Mouse (Mus musculus) neural tube, embryonic 10.5 days (tissue): Measurements from ENCODE around the gene P2rx1.

Experiments
- DNase-seq: peaks from one replicate; pipeline ENCODE4 v3.0.0-alpha.2; 2017; ENCODE audit warnings: low spot score; ENCODE audit errors: extremely low spot score

Gene P2rx1

DNA sequence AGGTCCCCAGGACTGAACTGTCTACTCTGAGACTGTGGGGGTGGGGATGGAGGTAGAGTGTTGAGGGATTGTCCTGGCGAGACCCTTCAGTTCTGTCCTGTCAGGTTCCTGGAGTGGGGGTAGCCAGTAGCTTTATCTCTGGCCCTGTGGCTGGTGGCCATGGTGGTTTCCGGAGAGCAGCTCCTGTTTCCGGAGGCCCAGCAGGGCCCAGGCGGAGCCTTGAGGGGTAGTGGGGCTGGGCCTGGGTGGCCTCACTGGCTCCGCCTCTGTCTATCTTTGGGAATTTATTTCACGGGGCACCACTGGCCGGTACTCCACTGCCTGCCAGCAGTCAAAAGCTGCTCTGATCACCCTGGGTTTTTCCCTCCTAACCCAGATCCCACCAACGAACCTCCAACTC lies at the start of gene P2rx1:
Gene P2rx1, plus strand, starts transcription at position 333 of the 400 bp plus-strand sequence.
- DNase-seq = no peak

DNA sequence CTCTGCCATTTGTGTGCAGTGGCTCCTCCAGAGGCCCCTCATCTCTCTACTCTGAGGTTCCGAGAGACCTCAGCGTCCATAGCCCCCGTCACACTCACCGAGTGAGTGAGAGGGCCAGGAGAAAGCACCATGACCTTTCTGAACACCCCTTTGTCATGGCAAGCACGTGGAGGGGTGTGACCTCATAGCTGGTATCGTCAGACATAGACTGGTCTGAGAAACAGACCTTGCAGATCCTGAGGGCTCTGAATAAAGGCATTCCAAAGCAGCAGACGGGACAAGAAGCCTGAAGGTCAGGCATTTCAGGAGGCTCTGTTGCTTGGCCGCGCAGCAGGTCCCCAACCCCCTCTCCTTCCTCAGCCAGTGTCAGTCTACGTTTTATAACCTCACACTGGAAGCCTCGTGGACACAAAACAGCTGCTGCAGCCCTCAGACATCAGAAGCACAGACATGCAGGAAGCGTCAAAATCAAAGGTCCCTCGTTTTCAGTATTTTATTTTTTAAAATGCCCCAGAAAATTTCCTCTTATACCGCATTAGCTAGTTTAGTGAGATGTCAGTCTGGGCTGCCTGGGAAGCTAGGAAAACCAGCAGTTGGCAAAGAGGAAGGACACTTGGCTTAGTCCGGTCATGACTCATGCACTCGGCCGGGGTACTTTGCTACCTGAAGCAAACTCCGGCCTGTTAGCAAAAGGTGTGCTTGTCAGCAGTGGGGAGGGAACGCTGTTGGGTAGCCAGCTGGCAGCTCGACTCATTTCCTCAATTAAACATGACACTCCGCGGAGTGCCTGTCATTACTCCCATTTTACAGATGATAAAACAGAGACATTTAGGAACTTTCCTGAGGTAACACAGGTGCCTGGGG lies 47.5 kb upstream of the P2rx1 start:
- DNase-seq = no peak

DNA sequence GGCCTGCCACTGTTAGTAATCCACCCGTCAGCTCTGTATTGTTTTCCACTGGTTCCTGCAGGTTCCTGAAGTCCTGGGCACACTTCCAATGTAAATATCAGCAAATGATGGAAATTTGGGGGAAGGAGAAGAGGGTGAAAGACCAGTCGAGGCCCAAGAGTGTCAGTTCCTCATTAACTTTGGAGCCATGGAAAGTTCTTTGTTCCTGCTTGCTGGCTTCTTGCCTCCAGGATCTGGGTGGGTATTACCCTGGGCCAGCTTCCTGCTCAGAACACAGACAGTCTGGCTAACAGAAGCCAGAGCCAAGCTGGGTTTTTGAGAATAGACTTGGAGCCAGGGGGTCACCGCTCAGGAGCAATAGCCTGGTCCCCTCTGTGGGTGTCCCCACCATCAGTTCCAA lies 46.7 kb upstream of the P2rx1 start:
- DNase-seq = no peak

DNA sequence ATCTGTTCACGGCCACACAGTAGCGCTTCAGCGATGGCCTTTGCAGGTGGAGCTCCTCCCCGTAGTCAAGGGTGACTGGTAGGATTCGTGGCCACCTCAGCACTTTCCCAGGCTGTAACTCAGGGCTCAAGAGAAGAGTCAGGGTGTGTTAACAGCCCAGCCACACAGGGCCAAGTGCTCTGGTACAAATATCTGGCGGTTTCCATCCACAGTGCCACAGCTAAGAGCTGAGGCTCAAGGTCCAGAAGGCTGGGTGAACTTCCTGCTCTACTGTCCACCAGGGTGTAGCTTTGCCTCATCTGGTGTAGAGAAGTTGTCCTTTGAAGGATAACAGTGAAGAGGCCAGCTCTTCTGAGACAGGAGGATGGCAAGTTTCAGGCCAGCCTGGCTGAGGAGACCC lies 46.2 kb upstream of the P2rx1 start:
- no peak for DNase-seq

DNA sequence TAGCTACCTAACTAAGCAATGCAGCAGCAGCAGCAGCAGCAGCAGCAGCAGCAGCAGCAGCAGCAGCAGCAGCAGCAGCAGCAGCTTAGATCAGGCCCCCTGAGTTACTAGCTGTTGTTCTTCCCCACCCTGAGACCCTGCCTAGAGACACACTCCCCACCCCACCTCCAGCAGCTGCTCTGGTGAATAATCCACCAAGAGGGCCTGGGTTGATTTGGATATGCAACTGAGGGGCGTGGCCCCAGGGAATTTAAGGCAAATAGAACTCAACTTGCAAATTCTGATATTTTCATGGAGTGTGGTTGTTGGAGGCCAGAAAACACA lies 45.8 kb upstream of the P2rx1 start:
- DNase-seq = no peak

DNA sequence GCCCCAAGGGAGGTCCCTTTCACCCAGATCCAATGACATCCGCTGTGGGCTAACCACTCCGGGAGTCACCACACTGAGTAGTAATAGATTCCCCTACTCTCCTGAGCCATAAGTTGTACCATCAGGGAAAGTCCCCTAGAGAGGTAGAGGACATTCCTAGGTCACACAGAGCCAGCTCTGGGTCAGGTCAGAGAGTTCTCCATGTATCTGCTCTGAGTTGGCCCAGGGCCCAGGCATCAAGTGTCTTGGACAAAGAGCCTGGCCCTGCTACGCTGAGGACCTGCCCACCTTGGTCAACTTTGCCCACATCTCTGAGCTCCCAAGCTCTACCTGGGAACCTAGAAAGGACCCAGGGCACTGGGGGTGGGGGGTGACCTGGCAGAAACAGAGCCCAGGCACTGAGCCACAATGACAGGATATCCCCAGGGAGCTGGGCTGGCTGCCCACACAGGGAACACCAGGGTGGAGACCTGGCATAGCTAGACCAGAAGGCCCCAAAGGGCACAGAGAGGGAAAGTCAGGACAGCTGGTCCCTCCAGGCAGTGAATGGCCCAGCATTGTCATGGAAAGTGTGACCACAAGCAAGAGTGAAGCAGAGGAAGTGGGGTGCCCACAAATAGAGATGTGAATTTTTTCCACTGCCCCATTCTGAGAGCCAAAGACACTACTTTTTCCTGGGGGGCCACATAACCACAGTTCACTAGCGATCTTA lies 45.3 kb upstream of the P2rx1 start:
- no peak for DNase-seq

DNA sequence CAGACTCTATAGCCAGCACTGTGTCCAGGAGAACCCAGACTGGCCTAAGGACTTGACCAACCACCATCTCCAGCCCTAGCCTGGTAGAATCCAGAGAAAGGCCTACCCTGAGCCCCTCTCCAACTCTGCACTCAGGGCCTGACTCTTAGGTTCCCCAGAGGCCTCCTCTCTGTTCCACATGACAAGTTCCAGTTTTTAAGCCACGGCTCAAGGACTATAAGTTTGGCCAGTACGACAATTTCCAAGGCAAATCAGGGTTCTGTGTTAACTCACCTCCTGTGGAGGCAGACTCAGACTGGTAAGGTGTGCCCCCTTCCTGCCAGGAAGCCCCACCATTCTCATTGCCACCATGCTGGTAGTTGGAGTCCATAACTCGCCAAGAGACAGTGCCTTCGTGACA lies 44.7 kb upstream of the P2rx1 start:
- DNase-seq = no peak

DNA sequence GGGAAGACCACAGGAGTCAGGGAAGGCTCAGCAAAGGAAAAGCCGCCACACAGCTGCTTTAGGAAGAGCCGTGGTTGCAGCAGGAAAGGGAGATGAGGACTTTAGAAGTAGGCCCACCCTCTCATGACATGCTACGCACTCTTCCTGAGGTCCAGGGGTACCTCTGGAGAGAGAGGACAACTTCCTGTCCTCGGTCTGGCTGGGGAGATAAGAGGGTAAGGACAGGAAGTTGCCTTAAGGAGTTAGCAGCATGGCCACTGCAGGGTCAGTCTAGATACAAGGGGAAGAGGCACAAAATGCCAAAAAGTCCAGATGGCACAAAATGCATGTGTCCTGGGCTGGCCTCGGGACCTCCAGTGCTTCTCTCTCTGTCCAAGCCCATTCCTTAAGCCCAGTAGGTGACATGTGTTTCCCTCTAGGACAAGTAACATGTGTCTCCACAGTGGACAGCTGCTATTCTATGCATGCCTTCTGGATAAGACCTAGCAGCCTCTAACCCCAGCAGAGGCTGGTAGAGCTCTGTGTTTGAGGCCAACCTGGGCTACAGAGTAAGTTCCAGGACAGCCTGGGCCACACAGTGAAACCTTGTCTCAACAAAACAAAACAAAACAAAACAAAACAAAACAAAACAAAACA lies 43.4 kb upstream of the P2rx1 start:
- no peak for DNase-seq

DNA sequence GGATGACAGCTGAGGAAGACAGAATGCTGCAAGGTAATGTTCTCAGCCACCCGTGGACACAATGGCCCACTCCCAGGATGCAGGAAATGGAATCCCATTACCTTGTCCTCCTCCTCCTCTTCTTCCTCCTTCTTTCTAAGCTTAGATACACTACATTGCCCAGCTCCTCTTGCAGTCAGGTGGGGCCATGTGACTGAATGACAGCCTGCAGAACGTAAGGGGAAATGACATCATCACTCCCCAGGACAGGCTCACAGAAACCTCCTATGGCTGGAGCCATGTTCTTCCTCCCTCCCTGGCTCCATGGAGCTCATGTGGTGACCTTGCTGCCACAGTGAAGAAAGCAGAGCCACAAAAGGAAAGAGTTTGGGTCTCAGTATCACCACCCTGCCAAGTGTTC lies 41.6 kb upstream of the P2rx1 start:
- no peak for DNase-seq

DNA sequence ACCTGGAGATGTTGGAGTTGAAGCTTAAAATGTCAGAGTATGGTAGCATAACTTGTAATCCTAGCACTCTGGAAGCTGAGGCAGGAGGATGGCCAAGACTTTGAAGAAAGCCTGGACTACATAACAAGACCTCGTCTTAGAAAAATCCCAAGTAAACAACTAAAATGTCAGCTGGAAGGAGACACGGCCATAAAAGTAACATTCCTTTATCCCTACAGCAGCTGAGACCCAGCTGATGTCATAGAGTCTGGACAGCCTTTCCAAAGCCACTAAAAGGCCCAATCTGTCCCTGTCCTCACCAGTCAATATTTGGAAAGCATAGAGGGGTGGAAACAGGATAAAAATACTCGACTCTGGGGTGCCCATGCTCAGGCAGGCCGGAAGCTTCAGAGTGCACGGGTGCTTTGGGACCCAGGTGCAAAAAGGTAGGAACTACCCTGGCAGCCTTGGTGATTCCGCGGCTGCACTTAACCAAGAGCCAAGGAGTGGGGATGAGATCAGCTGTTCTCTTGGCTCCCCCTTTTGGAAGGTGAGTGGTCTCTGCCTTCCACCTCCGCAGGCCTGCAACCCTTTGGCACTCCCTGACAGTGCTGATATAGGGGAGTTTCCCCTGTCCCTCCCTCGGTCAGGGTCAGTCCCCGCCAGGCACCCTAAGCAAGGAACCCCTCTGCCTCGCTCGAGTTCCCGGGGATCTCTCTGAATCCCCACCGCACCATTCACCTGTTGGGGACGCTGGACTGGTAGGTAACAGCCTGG lies 38.8 kb upstream of the P2rx1 start:
- DNase-seq = no peak

DNA sequence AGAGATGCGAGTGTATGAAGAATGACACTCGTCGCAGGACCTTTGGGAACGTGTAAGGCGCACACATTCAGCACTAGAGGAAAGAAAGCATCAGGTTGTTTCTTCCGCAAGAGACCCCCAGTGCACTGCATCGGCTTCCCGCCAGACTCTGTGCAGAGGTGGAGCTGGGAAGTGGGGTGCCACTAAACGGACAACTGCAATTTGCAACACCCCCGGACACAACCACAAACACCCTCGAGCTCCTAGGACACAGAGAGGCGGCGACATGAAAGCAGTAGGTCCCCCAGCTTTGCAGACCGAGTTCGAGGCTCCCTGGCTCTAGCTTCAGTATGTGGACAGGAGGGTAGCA lies 38.2 kb upstream of the P2rx1 start:
- no peak for DNase-seq

DNA sequence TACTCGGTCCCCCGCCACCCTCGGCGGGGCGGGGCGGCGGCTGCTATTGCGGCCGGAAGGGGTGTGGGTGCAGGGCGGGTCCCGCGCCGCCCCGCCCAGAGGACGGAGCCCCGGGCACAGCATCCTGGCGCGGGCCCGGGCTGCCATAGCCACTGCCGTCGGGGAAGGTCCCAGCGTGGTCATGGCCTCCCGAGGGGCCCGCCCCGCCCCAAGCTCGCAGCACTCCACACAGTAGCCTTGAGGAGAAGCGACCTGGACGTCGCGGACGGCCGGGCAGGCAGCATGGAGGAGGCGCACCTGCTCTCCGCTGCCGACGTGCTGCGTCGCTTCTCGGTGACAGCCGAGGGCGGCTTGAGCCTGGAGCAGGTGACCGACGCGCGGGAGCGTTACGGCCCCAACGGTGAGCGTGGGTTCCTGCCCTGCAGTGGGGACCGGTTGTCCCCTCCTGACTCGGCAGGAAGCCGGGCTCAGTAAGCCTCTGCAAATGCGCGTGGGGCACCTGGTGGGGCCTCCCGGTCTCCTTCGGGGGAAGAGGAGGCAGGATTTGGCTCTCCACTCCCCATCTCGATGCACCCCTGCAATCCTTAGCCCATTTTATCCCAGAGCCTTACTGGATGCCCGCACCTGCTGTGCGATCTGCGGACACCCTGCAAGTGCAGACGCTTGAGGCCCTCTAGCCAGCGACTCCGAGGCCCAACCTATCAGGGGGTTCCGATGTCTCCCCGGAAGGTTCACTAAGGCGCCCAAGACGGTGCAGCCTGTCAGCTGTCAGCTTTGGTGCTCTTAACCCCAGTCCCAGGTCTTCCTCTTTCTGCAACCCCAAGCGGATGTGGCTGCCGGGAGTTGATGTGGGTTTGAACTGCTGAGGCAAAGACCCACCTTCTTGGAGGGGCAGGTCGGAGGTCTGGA lies 37.6 kb upstream of the P2rx1 start, which contains the start of gene Atp2a3:
Gene Atp2a3, plus strand, starts transcription at position 98 of the 909 bp plus-strand sequence.
- DNase-seq = no peak

DNA sequence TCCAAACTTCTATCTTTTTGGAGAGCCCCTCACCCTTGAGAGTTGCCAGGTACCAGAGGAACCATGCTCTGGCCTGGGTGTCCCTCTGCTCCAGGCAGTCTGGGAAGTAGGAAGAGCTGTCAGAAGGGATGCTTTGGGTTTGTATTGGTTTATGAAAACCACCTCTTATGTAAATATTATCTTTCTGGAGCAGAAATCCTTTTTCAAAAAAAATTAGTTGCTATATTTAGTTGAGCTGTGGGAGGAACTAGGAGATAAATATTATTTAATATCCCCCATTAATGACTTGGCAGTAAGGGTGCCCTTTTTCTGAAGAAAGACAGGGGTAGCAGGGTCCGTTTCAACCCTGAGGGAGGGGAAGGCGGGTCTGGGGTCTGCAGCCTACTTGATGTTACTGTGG lies 36.5 kb upstream of the P2rx1 start:
- DNase-seq = no peak

DNA sequence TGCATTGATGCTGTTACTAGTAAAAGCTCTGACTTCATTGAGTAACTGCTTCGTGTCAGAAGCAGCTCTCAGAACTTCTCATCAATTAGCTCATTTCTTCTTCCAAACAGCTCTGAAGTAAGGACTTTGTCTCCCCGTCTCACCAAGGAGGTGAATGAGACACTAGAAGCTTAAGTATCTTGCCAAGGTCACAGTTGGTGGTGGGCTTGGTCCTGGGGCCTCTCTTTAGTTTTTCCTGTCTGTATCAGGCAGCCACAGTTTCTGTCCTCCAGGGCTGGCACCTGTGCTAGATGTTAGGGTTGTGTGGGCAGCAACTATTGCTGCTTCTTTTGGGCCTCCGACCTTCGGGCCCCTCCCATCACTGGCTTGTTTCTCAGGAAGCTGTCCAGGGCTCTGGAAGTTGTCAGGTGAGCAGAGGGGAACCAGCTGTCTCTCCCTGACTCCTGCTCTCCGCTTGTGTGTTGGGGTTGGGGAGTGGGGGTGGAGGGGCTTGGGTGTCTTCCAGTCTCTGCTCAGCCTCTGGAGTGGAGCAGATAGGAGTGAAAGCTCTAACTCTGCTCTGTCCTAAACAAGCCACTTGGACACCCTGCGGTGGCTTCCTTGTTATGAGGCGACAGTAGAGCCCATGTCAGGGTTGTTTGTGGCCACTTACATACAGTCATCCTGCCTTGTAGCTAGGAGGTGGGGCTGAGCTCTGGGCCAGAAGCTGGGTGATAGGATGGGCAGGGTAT lies 35.7 kb upstream of the P2rx1 start:
- DNase-seq = no peak

DNA sequence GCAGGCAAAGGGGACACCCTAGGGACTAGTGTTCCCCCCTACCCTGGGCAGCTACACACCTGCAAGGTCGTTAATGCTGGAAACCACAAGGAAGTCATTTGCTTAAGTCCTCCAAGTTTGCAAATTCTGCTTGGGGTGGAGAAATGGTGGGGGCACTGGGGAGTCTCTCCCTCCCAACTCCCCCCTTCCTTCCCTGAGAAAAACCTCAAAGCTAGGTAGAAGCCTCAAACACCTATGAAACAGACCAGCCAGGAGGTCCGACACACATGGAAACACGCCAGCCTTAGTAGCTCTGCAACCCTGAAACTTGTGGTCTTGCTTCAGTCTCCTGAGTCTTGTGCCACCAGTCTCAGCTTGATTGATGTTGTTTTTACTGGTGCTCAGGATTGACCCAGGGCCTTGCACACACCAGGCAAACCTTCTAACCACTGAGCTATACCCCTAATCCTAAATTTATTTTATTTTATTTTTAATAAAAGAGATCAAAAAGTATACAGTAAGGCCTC lies 35.1 kb upstream of the P2rx1 start:
- no peak for DNase-seq

DNA sequence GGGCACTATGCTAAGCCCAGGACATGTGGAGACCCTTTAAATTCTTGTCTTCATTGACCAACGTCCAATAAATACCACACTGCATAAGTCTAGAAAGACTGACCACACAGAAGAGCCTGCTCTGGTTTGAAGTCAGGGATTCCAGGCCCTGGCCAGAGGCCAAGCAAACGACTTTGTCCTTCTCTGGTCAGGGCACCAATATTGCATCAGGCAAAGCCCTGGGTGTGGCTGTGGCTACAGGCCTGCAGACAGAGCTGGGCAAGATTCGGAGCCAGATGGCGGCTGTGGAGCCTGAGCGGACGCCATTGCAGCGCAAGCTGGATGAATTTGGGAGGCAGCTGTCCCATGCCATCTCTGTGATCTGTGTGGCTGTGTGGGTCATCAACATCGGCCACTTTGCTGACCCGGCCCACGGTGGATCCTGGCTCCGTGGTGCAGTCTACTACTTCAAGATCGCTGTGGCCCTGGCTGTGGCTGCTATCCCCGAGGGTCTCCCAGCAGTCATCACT lies 23.9 kb upstream of the P2rx1 start:
- DNase-seq = no peak

DNA sequence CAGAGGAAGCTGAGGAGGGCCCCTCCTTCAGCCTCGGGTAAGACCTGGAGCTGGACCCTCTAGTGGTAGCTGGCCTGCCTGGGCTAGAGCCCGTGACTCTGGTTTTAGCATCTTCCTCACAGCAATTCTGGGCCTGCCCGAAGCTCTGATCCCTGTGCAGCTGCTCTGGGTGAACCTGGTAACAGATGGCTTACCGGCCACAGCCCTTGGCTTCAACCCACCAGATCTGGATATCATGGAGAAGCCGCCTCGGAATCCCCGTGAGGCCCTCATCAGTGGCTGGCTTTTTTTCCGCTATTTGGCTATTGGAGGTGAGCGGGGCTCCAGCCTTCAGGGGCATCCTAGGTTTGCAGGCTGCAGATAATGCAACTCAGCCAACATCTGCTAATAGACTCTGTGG lies 16.4 kb upstream of the P2rx1 start:
- DNase-seq = no peak

DNA sequence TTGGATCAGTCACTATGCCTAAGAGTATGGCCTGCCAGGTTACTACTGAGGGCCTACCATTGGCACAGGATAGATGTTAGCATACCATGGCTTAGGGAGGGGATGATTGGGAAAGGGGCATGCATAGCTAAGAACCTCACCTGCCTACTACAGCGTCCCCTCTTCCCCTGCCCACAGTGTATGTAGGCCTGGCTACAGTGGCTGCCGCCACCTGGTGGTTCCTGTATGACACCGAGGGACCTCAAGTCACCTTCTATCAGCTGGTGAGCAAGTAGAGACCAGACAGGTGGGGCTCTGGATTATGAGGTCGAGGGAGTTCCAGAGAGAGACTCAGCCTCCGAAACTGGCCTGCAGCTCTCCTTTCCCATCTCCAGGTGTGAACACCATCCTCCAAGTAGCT lies 15.6 kb upstream of the P2rx1 start:
- DNase-seq = no peak

DNA sequence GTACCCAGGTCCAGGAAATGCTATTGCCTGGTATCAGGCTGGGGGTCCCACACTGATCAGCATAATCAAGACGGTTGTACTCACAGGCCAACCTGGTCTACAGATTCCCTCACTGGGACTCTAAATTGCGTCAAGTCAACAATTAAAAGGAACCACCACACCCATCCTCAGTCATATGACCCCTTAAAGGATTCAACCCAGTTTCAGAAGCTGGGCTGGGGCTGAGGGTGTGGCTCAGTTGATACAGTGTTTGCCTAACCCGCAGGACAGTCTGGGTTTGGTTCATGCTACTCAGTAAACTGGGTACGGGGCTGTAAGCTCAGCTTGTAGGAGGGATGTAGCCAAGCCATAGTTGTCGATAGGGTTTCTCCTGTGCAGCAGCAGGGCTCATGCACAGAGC lies 12.2 kb upstream of the P2rx1 start:
- DNase-seq = no peak

DNA sequence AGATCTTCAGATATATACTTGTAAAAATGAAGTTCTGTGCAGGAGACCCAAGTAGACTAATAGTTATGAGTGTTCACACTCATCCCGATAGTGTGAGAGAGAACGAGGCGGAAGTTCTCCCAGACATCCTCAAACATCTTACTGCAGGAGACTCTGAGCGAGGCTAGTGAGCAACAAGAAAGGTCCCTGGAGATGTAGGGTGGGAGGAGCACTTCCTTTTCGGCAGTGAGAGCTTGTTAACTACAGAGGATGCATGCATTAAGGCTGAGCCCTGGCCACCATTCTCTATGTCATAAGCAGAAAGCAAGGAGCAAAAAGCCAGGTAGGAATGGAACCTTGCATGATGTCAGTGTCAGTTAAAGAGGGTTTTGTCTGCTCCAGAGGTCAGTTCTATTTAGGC lies 11.7 kb upstream of the P2rx1 start:
- DNase-seq = no peak
